Mouse (Mus musculus): ENCODE data around the gene Srprb. TPM values are rescaled to one million over a fixed set of nuclear protein-coding genes. Genes with fewer than 3 reads are reported as not detected.

The Srprb gene
- polyA plus RNA-seq, 1 experiment from 2014 or later: 61.1 TPM

GRCm38 (mm10) chr9:103186747-103187146, 15.2 kb downstream of the Srprb start:
- Histone ChIP-seq H3K27me3 (ENCODE audit: control insufficient read depth, insufficient read depth, low read length) (no peaks in the 10 kb centered on the region), H3K4me2 (replicated peaks; ENCODE audit: low read depth, low read length) (no peak overlapping the region), H3K9me3 (ENCODE audit: control insufficient read depth, low read depth, low read length) (no peaks in the 10 kb centered on the region), H3K36me3 (ENCODE audit: control insufficient read depth, insufficient read depth, low read length) (peaks cover 26% of the 10 kb centered on the region), H3K9ac (replicated peaks; ENCODE audit: low read depth, low read length) (no peak overlapping the region), H3K27ac (ENCODE audit: low read length) (no peak overlapping the region), H3K4me1 (ENCODE audit: control insufficient read depth, insufficient read depth, low read length) (0 out of 2 replicates have a peak, but pooled peaks cover 3% of the 10 kb centered on the region), H3K4me3 (ENCODE audit: low read depth, low read length) (no peak overlapping the region)
- no peak for ATAC-seq (ENCODE audit: insufficient number of reproducible peaks, insufficient read depth, low FRiP score, low read depth)
- 70% methylated on average over 9 of the region's 9 CpGs for WGBS

- no peak overlapping the region for H3K27ac ChIP-seq (ENCODE audit: low read length)
- H3K36me3 ChIP-seq (ENCODE audit: control insufficient read depth, insufficient read depth, low read length): peaks cover 23% of the 10 kb centered on the region
- no peak overlapping the region for H3K9ac ChIP-seq (replicated peaks; ENCODE audit: low read depth, low read length)
- H3K9me3 ChIP-seq (ENCODE audit: control insufficient read depth, low read depth, low read length): no peaks in the 10 kb centered on the region
- H3K4me3 ChIP-seq (ENCODE audit: low read depth, low read length): no peak overlapping the region
- H3K4me1 ChIP-seq (ENCODE audit: control insufficient read depth, insufficient read depth, low read length): 0 out of 2 replicates have a peak, but pooled peaks cover 3% of the 10 kb centered on the region
- no peak for ATAC-seq (ENCODE audit: insufficient number of reproducible peaks, insufficient read depth, low FRiP score, low read depth)
- H3K4me2 ChIP-seq (replicated peaks; ENCODE audit: low read depth, low read length): no peak overlapping the region
- WGBS: 84% methylated on average over 8 of the region's 8 CpGs
- H3K27me3 ChIP-seq (ENCODE audit: control insufficient read depth, insufficient read depth, low read length): no peaks in the 10 kb centered on the region
Observed at GRCm38 (mm10) chr9:103185946-103186345, 16.0 kb downstream of the Srprb start.

- Histone ChIP-seq H3K4me2 (replicated peaks; ENCODE audit: low read depth, low read length) (no peak overlapping the region), H3K27me3 (ENCODE audit: control insufficient read depth, insufficient read depth, low read length) (no peaks in the 10 kb centered on the region), H3K4me1 (ENCODE audit: control insufficient read depth, insufficient read depth, low read length) (peaks cover 9% of the 10 kb centered on the region; the same call in 1 of the 2 replicates), H3K4me3 (ENCODE audit: low read depth, low read length) (no peak overlapping the region), H3K36me3 (ENCODE audit: control insufficient read depth, insufficient read depth, low read length) (peaks cover 12% of the 10 kb centered on the region), H3K9me3 (ENCODE audit: control insufficient read depth, low read depth, low read length) (no peaks in the 10 kb centered on the region), H3K9ac (replicated peaks; ENCODE audit: low read depth, low read length) (no peak overlapping the region), H3K27ac (ENCODE audit: low read length) (no peak overlapping the region)
- no peak for ATAC-seq (ENCODE audit: insufficient number of reproducible peaks, insufficient read depth, low FRiP score, low read depth)
- 57% methylated on average over 4 of the region's 4 CpGs for WGBS
Observed at GRCm38 (mm10) chr9:103184855-103185254, 17.1 kb downstream of the Srprb start.

GRCm38 (mm10) chr9:103181886-103182285, 20.1 kb downstream of the Srprb start:
- no peak for ATAC-seq (ENCODE audit: insufficient number of reproducible peaks, insufficient read depth, low FRiP score, low read depth)
- no peak overlapping the region for H3K9ac ChIP-seq (replicated peaks; ENCODE audit: low read depth, low read length)
- H3K27me3 ChIP-seq (ENCODE audit: control insufficient read depth, insufficient read depth, low read length): no peaks in the 10 kb centered on the region
- H3K9me3 ChIP-seq (ENCODE audit: control insufficient read depth, low read depth, low read length): no peaks in the 10 kb centered on the region
- peaks cover 7% of the 10 kb centered on the region; the same call in 1 of the 2 replicates for H3K4me1 ChIP-seq (ENCODE audit: control insufficient read depth, insufficient read depth, low read length)
- no peak overlapping the region for H3K4me2 ChIP-seq (replicated peaks; ENCODE audit: low read depth, low read length)
- no peak overlapping the region for H3K4me3 ChIP-seq (ENCODE audit: low read depth, low read length)
- no peak overlapping the region for H3K27ac ChIP-seq (ENCODE audit: low read length)
- 78% methylated on average over 8 of the region's 8 CpGs for WGBS
- H3K36me3 ChIP-seq (ENCODE audit: control insufficient read depth, insufficient read depth, low read length): no peaks in the 10 kb centered on the region

- peak overlapping the region; percentile 54 for H3K4me2 ChIP-seq (replicated peaks; ENCODE audit: low read depth, low read length)
- peak; percentile 89 for ATAC-seq (ENCODE audit: insufficient number of reproducible peaks, insufficient read depth, low FRiP score, low read depth)
- H3K9ac ChIP-seq (replicated peaks; ENCODE audit: low read depth, low read length): no peak overlapping the region
- H3K27me3 ChIP-seq (ENCODE audit: control insufficient read depth, insufficient read depth, low read length): no peaks in the 10 kb centered on the region
- H3K36me3 ChIP-seq (ENCODE audit: control insufficient read depth, insufficient read depth, low read length): no peaks in the 10 kb centered on the region
- no peaks in the 10 kb centered on the region for H3K9me3 ChIP-seq (ENCODE audit: control insufficient read depth, low read depth, low read length)
- 1% methylated on average over 20 of the region's 20 CpGs for WGBS
- peaks cover 6% of the 10 kb centered on the region; the same call in 1 of the 2 replicates for H3K4me1 ChIP-seq (ENCODE audit: control insufficient read depth, insufficient read depth, low read length)
- H3K4me3 ChIP-seq (ENCODE audit: low read depth, low read length): peak overlapping the region; percentile 32
- H3K27ac ChIP-seq (ENCODE audit: low read length): peak overlapping the region; percentile 64; the same call in 1 of the 2 replicates
Observed at GRCm38 (mm10) chr9:103180807-103181565, 21.0 kb downstream of the Srprb start.

GRCm38 (mm10) chr9:103180303-103180702, 21.6 kb downstream of the Srprb start:
- Histone ChIP-seq H3K27ac (ENCODE audit: low read length) (peak overlapping the region; percentile 64; the same call in 1 of the 2 replicates), H3K9ac (replicated peaks; ENCODE audit: low read depth, low read length) (no peak overlapping the region)

GRCm38 (mm10) chr9:103175692-103176091, 26.2 kb downstream of the Srprb start:
- peaks cover 6% of the 10 kb centered on the region; the same call in 1 of the 2 replicates for H3K4me1 ChIP-seq (ENCODE audit: control insufficient read depth, insufficient read depth, low read length)
- no peak overlapping the region for H3K9ac ChIP-seq (replicated peaks; ENCODE audit: low read depth, low read length)
- 97% methylated on average over 7 of the region's 7 CpGs for WGBS
- no peaks in the 10 kb centered on the region for H3K9me3 ChIP-seq (ENCODE audit: control insufficient read depth, low read depth, low read length)
- no peak overlapping the region for H3K27ac ChIP-seq (ENCODE audit: low read length)
- no peaks in the 10 kb centered on the region for H3K27me3 ChIP-seq (ENCODE audit: control insufficient read depth, insufficient read depth, low read length)
- no peak overlapping the region for H3K4me2 ChIP-seq (replicated peaks; ENCODE audit: low read depth, low read length)
- no peak overlapping the region for H3K4me3 ChIP-seq (ENCODE audit: low read depth, low read length)
- no peak for ATAC-seq (ENCODE audit: insufficient number of reproducible peaks, insufficient read depth, low FRiP score, low read depth)
- no peaks in the 10 kb centered on the region for H3K36me3 ChIP-seq (ENCODE audit: control insufficient read depth, insufficient read depth, low read length)

More at GRCm38 (mm10) chr9:103180303-103180702, 21.6 kb downstream of the Srprb start:
- H3K36me3 ChIP-seq (ENCODE audit: control insufficient read depth, insufficient read depth, low read length): no peaks in the 10 kb centered on the region
- H3K4me1 ChIP-seq (ENCODE audit: control insufficient read depth, insufficient read depth, low read length): peaks cover 6% of the 10 kb centered on the region; the same call in 1 of the 2 replicates
- H3K4me2 ChIP-seq (replicated peaks; ENCODE audit: low read depth, low read length): peak overlapping the region; percentile 54
- H3K9me3 ChIP-seq (ENCODE audit: control insufficient read depth, low read depth, low read length): no peaks in the 10 kb centered on the region
- 45% methylated on average over 3 of the region's 3 CpGs for WGBS
- H3K4me3 ChIP-seq (ENCODE audit: low read depth, low read length): peak overlapping the region; percentile 32
- no peaks in the 10 kb centered on the region for H3K27me3 ChIP-seq (ENCODE audit: control insufficient read depth, insufficient read depth, low read length)
- ATAC-seq (ENCODE audit: insufficient number of reproducible peaks, insufficient read depth, low FRiP score, low read depth): no peak

- Histone ChIP-seq H3K9me3 (ENCODE audit: control insufficient read depth, low read depth, low read length) (no peaks in the 10 kb centered on the region), H3K4me2 (replicated peaks; ENCODE audit: low read depth, low read length) (no peak overlapping the region), H3K9ac (replicated peaks; ENCODE audit: low read depth, low read length) (no peak overlapping the region), H3K27ac (ENCODE audit: low read length) (no peak overlapping the region), H3K27me3 (ENCODE audit: control insufficient read depth, insufficient read depth, low read length) (no peaks in the 10 kb centered on the region), H3K4me1 (ENCODE audit: control insufficient read depth, insufficient read depth, low read length) (no peaks in the 10 kb centered on the region), H3K36me3 (ENCODE audit: control insufficient read depth, insufficient read depth, low read length) (no peaks in the 10 kb centered on the region), H3K4me3 (ENCODE audit: low read depth, low read length) (no peak overlapping the region)
- ATAC-seq (ENCODE audit: insufficient number of reproducible peaks, insufficient read depth, low FRiP score, low read depth): no peak
- WGBS: 59% methylated on average over 6 of the region's 6 CpGs
Observed at GRCm38 (mm10) chr9:103174771-103175519, 27.0 kb downstream of the Srprb start.

All from stomach, embryonic 14.5 days (tissue).